Mouse (Mus musculus) neural tube, embryonic 15.5 days (tissue): ENCODE results near the gene Proser1. TPM values are rescaled to one million over a fixed set of nuclear protein-coding genes. Genes with fewer than 3 reads are reported as not detected.

ENCODE experiments used
- ATAC-seq: fragments of 200-750 bp; cut with Nextera tagmentation; 2 replicates; pipeline ENCODE4 v1.8.0; 2017; ENCODE audit warnings: mild to moderate bottlenecking, moderate TSS enrichment, moderate library complexity; ENCODE audit not compliant: low FRiP score
- H3K27ac ChIP-seq: fragments of 300-500 bp; sonication (generic); replicated peaks from 2 replicates; pipeline ENCODE4 v1.5.1; 2015; ENCODE audit warnings: mild to moderate bottlenecking, inconsistent platforms
- H3K27me3 ChIP-seq: fragments of 300-500 bp; sonication (generic); replicated peaks from 2 replicates; pipeline ENCODE4 v1.6.1; 2015; ENCODE audit warnings: inconsistent platforms
- H3K36me3 ChIP-seq: fragments of 300-500 bp; sonication (generic); 2 replicates; pipeline ENCODE4 v1.6.1; 2015; ENCODE audit warnings: inconsistent platforms
- H3K4me1 ChIP-seq: fragments of 300-500 bp; sonication (generic); 2 replicates; pipeline ENCODE4 v1.6.1; 2015; ENCODE audit warnings: inconsistent platforms
- H3K4me2 ChIP-seq: fragments of 300-500 bp; sonication (generic); 2 replicates; pipeline ENCODE4 v1.6.1; 2015; ENCODE audit warnings: inconsistent platforms, mild to moderate bottlenecking, moderate library complexity
- H3K4me3 ChIP-seq: fragments of 300-500 bp; sonication (generic); replicated peaks from 2 replicates; pipeline ENCODE4 v1.5.1; 2015; ENCODE audit warnings: mild to moderate bottlenecking, inconsistent platforms
- H3K9ac ChIP-seq: fragments of 300-500 bp; sonication (generic); replicated peaks from 2 replicates; pipeline ENCODE4 v1.6.1; 2015; ENCODE audit warnings: mild to moderate bottlenecking, inconsistent platforms
- H3K9me3 ChIP-seq: fragments of 300-500 bp; sonication (generic); replicated peaks from 2 replicates; pipeline ENCODE4 v1.6.1; 2016; ENCODE audit warnings: inconsistent platforms
- WGBS: fragments of 180-500 bp; shearing (Covaris S2); methylation state at CpG from one replicate; pipeline ENCODE4 v1.1.7; 2015; ENCODE audit warnings: mixed read lengths; 5-methylcytosine and 5-hydroxymethylcytosine counted together
- polyA plus RNA-seq: library from polyadenylated mRNA; unstranded; fragments of >200 nt; fragmentation: Nextera tagmentation; extraction: Ambion mirVana; gene quantifications from 2 replicates; pipeline ENCODE4 v1.2.1, GENCODE M21; 2015

Proser1 gene
- polyA plus RNA-seq: 16.6 and 19.1 TPM in 2 replicates

DNA sequence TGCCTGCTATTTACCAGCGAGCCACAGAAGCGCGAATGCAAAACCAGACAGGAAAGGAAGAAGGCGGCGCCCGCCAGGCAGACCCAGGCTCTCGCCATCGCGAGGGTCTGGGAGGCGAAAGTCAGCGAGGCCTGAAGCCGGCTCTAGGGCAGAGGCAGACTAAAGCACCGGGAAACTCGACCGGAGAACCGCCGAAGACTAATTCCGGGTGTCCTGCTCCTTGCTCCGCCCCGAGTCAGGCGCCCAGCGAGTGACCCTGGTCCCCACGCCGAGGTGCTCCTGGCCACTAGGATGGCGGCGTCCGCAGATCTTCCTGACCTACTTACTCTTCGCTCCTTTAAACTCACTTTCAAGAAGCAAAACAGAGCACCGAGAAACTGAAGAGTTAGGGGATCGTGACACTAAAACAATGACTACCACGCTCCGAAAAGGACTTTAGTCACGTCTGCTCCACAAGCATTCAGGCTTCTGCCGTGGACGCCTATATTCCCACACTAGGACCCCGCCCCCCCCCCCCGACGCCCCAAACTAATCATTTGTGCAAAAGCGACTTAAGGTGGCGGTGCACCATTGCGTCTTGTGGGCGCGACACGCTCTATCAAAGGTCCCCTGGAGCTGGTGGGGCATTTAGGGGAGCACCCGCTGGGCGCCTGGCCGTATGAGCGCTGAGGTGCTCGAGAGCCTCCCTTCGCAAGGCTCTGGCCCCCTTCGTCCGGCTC is at the start of gene Proser1, which contains the start of gene Nhlrc3:
Gene Proser1, plus strand, starts transcription at position 621 of the 719 bp plus-strand sequence.
Gene Nhlrc3, minus strand, starts transcription at position 287 of the 719 bp plus-strand sequence.
- peak; percentile 98 for ATAC-seq
- Histone ChIP-seq H3K4me1 (peaks cover 55% of the 10 kb centered on the region), H3K36me3 (peaks cover 21% of the 10 kb centered on the region), H3K9ac (peak within 1 kb of the TSS; percentile 84), H3K4me2 (peak within 1 kb of the TSS; percentile 88), H3K9me3 (no peaks in the 10 kb centered on the region), H3K27ac (peak within 1 kb of the TSS; percentile 93), H3K27me3 (no peaks in the 10 kb centered on the region), H3K4me3 (peak within 1 kb of the TSS; percentile 60)
- under 1% methylated on average over 52 of the region's 52 CpGs for WGBS

GRCm38 (mm10) chr3:53413959-53414358 is 49.5 kb upstream of the Proser1 start:
- ATAC-seq: no peak
- Histone ChIP-seq H3K27ac (no peak overlapping the region), H3K4me3 (no peak overlapping the region), H3K4me2 (no peak overlapping the region), H3K9ac (no peak overlapping the region), H3K4me1 (peaks cover 6% of the 10 kb centered on the region; the same call in 1 of the 2 replicates), H3K9me3 (no peaks in the 10 kb centered on the region), H3K27me3 (no peaks in the 10 kb centered on the region), H3K36me3 (no peaks in the 10 kb centered on the region)
- 70% methylated on average over 3 of the region's 3 CpGs for WGBS

DNA sequence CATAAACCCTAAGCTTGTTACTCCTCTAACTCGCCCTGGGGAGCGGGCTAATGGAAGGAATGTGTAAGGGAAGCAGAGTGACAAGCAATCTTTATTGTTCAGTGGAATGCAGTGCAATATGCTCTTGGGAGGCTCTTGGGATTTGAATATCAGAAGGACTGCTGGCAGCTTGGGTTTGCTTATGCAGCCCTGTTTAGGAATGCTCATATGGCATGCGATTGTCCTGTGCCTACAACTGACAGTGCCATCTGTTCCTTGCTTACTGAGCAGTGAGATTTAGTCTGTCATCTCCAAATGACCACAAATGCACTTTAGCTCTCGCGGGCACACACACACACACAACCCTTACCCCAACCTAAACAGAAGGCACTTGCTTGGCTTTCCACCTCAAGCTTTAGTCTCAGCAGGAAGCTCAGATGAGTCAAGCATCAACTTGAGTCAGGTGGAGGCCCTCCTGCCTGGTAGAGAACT is 47.4 kb upstream of the Proser1 start:
- ATAC-seq: no peak
- Histone ChIP-seq H3K36me3 (no peaks in the 10 kb centered on the region), H3K27ac (no peak overlapping the region), H3K9ac (no peak overlapping the region), H3K4me2 (no peak overlapping the region), H3K27me3 (no peaks in the 10 kb centered on the region), H3K4me3 (no peak overlapping the region), H3K9me3 (no peaks in the 10 kb centered on the region), H3K4me1 (peaks cover 9% of the 10 kb centered on the region; the same call in 1 of the 2 replicates)
- 40% methylated on average over 5 of the region's 5 CpGs for WGBS

DNA sequence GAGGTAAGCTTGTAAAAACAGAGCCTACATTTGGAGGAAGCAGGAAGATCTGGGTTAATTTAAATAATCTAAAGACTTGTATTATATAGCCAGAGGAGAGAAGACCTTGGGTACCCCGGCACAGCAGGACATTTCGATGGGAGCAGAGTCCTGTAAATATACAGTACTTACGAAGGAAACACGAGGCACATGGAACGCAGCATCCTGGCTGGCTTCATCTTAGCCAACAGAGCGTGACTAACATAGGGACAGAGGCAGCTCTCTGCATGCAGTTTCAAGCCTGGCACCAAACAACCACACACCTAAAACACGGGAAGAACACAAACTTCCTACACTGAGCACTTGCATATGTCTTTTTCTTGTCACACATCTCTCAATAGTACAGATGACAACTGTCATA is 45.8 kb upstream of the Proser1 start:
- H3K9me3 ChIP-seq: no peaks in the 10 kb centered on the region
- H3K9ac ChIP-seq: no peak overlapping the region
- ATAC-seq: no peak
- H3K27me3 ChIP-seq: no peaks in the 10 kb centered on the region
- peaks cover 9% of the 10 kb centered on the region; the same call in 1 of the 2 replicates for H3K4me1 ChIP-seq
- no peaks in the 10 kb centered on the region for H3K36me3 ChIP-seq
- WGBS: 64% methylated on average over 7 of the region's 7 CpGs
- H3K4me3 ChIP-seq: no peak overlapping the region
- H3K4me2 ChIP-seq: no peak overlapping the region
- H3K27ac ChIP-seq: no peak overlapping the region

GRCm38 (mm10) chr3:53421656-53422055 is 41.8 kb upstream of the Proser1 start:
- Histone ChIP-seq H3K4me2 (no peak overlapping the region), H3K9ac (no peak overlapping the region), H3K4me1 (0 out of 2 replicates have a peak, but pooled peaks cover 4% of the 10 kb centered on the region), H3K4me3 (no peak overlapping the region), H3K9me3 (no peaks in the 10 kb centered on the region), H3K27ac (no peak overlapping the region), H3K27me3 (no peaks in the 10 kb centered on the region), H3K36me3 (no peaks in the 10 kb centered on the region)
- 91% methylated on average over 12 of the region's 12 CpGs for WGBS
- no peak for ATAC-seq

- Histone ChIP-seq H3K27me3 (no peaks in the 10 kb centered on the region), H3K27ac (no peak overlapping the region), H3K4me2 (no peak overlapping the region), H3K36me3 (no peaks in the 10 kb centered on the region), H3K4me3 (no peak overlapping the region), H3K4me1 (0 out of 2 replicates have a peak, but pooled peaks cover 4% of the 10 kb centered on the region), H3K9me3 (no peaks in the 10 kb centered on the region), H3K9ac (no peak overlapping the region)
- no peak for ATAC-seq
- 37% methylated on average over 1 of the region's 1 CpGs for WGBS
These were observed 40.8 kb upstream of the Proser1 start for GRCm38 (mm10) chr3:53422691-53423090.

DNA sequence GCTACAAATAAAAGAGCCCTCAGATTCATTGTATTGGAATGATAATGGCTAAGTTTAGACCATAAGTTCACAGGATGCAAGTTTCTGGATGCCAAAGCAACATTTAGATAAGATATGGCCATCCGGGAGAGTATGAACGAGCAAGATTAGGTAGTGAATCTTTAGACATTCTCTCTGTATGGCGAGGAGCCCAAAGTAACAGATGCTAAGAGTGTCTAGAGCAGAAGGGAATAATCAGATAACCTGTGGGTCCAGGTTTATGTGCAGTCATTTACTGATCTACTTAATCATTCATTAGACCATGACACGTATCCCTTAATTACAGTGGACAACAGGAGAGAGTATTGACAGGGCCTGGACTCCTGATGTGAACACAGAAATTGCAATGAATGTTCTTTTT is 39.9 kb upstream of the Proser1 start:
- no peak overlapping the region for H3K9ac ChIP-seq
- H3K27ac ChIP-seq: no peak overlapping the region
- H3K9me3 ChIP-seq: no peaks in the 10 kb centered on the region
- no peak overlapping the region for H3K4me3 ChIP-seq
- 83% methylated on average over 4 of the region's 4 CpGs for WGBS
- H3K4me1 ChIP-seq: 0 out of 2 replicates have a peak, but pooled peaks cover 4% of the 10 kb centered on the region
- no peaks in the 10 kb centered on the region for H3K36me3 ChIP-seq
- H3K4me2 ChIP-seq: no peak overlapping the region
- no peak for ATAC-seq
- H3K27me3 ChIP-seq: no peaks in the 10 kb centered on the region

DNA sequence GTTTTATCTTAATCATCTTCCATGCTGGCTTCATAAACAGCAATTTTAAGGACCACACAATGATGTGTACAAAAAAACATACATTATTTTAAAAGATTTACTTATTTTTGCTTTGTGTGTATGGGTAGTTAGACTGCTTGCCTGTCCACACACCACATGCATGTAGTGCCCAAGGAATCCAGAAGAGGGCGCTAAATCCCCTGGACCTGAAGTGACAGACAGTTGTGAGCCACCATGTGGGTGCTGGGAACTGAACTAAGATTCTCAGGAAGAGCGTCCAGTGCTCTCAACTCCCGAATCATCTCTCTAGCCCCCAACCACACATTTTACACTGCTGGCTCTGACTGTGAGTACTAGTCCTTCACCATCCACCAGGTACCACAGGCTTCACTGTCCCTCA is 28.9 kb upstream of the Proser1 start:
- 77% methylated on average over 3 of the region's 3 CpGs for WGBS
- Histone ChIP-seq H3K4me2 (no peak overlapping the region), H3K9me3 (no peaks in the 10 kb centered on the region), H3K27ac (no peak overlapping the region), H3K4me3 (no peak overlapping the region), H3K4me1 (0 out of 2 replicates have a peak, but pooled peaks cover 3% of the 10 kb centered on the region), H3K36me3 (no peaks in the 10 kb centered on the region), H3K9ac (no peak overlapping the region), H3K27me3 (no peaks in the 10 kb centered on the region; the same call in 1 of the 2 replicates)
- no peak for ATAC-seq

DNA sequence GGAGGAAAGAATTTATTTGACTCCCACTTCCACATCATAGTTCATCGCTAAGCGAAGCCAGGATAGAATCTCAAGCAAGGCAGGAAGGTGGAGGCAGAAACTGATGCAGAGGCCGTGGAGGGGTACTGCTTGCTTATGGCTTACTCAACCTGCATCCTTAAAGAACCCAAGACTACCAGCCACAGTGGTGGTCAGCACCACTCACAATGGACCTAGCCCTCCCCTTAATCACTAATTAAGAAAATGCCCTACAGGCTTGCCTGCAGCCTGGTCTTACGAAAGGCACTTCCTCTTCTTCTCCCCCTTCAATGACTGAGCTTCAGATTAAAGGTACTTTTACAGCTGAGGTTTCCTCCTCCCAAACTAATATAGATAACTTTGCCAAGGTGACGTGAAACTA is 26.9 kb upstream of the Proser1 start:
- Histone ChIP-seq H3K4me3 (no peak overlapping the region), H3K9ac (no peak overlapping the region), H3K36me3 (no peaks in the 10 kb centered on the region), H3K9me3 (no peaks in the 10 kb centered on the region), H3K27me3 (no peaks in the 10 kb centered on the region; the same call in 1 of the 2 replicates), H3K4me1 (0 out of 2 replicates have a peak, but pooled peaks cover 3% of the 10 kb centered on the region), H3K27ac (no peak overlapping the region), H3K4me2 (no peak overlapping the region)
- ATAC-seq: no peak
- 78% methylated on average over 5 of the region's 5 CpGs for WGBS

GRCm38 (mm10) chr3:53445540-53445939 is 17.9 kb upstream of the Proser1 start:
- H3K27me3 ChIP-seq: no peaks in the 10 kb centered on the region
- peaks cover 8% of the 10 kb centered on the region for H3K36me3 ChIP-seq
- 0 out of 2 replicates have a peak, but pooled peaks have one; percentile 45 for ATAC-seq
- H3K9me3 ChIP-seq: no peaks in the 10 kb centered on the region
- 0 out of 2 replicates have a peak, but pooled peaks cover 3% of the 10 kb centered on the region for H3K4me1 ChIP-seq
- 35% methylated on average over 5 of the region's 5 CpGs for WGBS
- no peak overlapping the region for H3K27ac ChIP-seq
- no peak overlapping the region for H3K4me2 ChIP-seq
- H3K4me3 ChIP-seq: no peak overlapping the region
- no peak overlapping the region for H3K9ac ChIP-seq

DNA sequence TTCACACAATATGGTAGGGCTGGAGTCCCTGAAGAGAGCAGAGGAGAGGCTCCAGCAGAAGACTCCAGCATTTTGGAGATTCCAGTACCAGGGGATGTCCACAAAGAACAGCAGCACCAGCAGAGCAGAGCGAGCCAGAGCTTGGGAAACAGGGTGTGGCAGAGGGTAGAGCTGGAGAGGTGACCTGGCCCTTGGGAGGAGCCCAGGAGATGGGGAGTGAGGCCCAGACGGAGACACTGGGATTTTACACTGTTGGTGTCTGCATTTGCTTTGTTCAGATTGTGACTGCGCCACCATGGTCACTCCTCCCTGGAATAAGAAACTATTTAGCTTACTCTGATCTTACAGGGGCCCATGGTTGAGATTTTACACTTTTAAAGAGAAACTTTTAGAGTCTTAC is 16.7 kb upstream of the Proser1 start:
- WGBS: 88% methylated on average over 3 of the region's 3 CpGs
- H3K4me3 ChIP-seq: no peak overlapping the region
- H3K27ac ChIP-seq: no peak overlapping the region
- H3K9ac ChIP-seq: no peak overlapping the region
- 0 out of 2 replicates have a peak, but pooled peaks cover 3% of the 10 kb centered on the region for H3K4me1 ChIP-seq
- no peak for ATAC-seq
- H3K4me2 ChIP-seq: no peak overlapping the region
- peaks cover 20% of the 10 kb centered on the region for H3K36me3 ChIP-seq
- H3K9me3 ChIP-seq: no peaks in the 10 kb centered on the region
- H3K27me3 ChIP-seq: no peaks in the 10 kb centered on the region

GRCm38 (mm10) chr3:53448208-53448607 is 15.3 kb upstream of the Proser1 start:
- Histone ChIP-seq H3K4me3 (no peak overlapping the region), H3K4me1 (0 out of 2 replicates have a peak, but pooled peaks cover 3% of the 10 kb centered on the region), H3K9ac (no peak overlapping the region), H3K9me3 (no peaks in the 10 kb centered on the region), H3K4me2 (no peak overlapping the region), H3K27me3 (no peaks in the 10 kb centered on the region), H3K36me3 (peaks cover 34% of the 10 kb centered on the region), H3K27ac (no peak overlapping the region)
- 24% methylated on average over 2 of the region's 2 CpGs for WGBS
- peak; percentile 83; the same call in 1 of the 2 replicates for ATAC-seq
